Mouse (Mus musculus) brain, embryonic 18.5 days (tissue): ENCODE measurements at regions not wholly inside any gene's neighbourhood (a gene's known extent, or its start where the extent isn't known, plus 50 kb on each side); places are given as distances from the start of the nearest gene placed in this dataset.
"Not testable (repeated sequence)": the region's sequence is repeated elsewhere in the genome, so short reads cannot be mapped to it uniquely, and the experiment has no call there.

Source experiments
- DNase-seq: peaks from one replicate; pipeline ENCODE4 v3.0.0-alpha.2; 2012; ENCODE audit warnings: low read depth, low spot score

GRCm38 (mm10) chr16:77851206-77852065 lies 249.5 kb upstream of the Gm11146 start:
- peak; percentile 68 for DNase-seq

GRCm38 (mm10) chr16:77835767-77836166 lies 233.9 kb upstream of the Gm11146 start:
- peak; percentile 16 for DNase-seq

GRCm38 (mm10) chr16:77827322-77828117 lies 225.6 kb upstream of the Gm11146 start:
- DNase-seq = peak; percentile 45

- no peak for DNase-seq
These were observed 197.8 kb upstream of the Gm11146 start for GRCm38 (mm10) chr16:77799709-77800108.

GRCm38 (mm10) chr16:77796926-77797325 lies 195.0 kb upstream of the Gm11146 start:
- no peak for DNase-seq

- DNase-seq = no peak
These were observed 187.8 kb upstream of the Gm11146 start for GRCm38 (mm10) chr16:77789652-77790051.

- DNase-seq = no peak
These were observed 187.3 kb upstream of the Gm11146 start for GRCm38 (mm10) chr16:77789206-77789605.

- DNase-seq = no peak
These were observed 186.9 kb upstream of the Gm11146 start for GRCm38 (mm10) chr16:77788781-77789150.

- peak; percentile 76 for DNase-seq
These were observed 186.3 kb upstream of the Gm11146 start for GRCm38 (mm10) chr16:77788041-77788780.

- no peak for DNase-seq
These were observed 185.1 kb upstream of the Gm11146 start for GRCm38 (mm10) chr16:77787025-77787424.

- DNase-seq = no peak
These were observed 177.1 kb upstream of the Gm11146 start for GRCm38 (mm10) chr16:77779019-77779418.

- no peak for DNase-seq
These were observed 170.2 kb upstream of the Gm11146 start for GRCm38 (mm10) chr16:77772075-77772474.

GRCm38 (mm10) chr16:77760926-77761347 lies 159.0 kb upstream of the Gm11146 start:
- DNase-seq = no peak

GRCm38 (mm10) chr16:77760479-77760878 lies 158.6 kb upstream of the Gm11146 start:
- DNase-seq = no peak

GRCm38 (mm10) chr16:77759997-77760396 lies 158.1 kb upstream of the Gm11146 start:
- DNase-seq = peak; percentile 45

- no peak for DNase-seq
These were observed 153.0 kb upstream of the Gm11146 start for GRCm38 (mm10) chr16:77754882-77755281.

- no peak for DNase-seq
These were observed 147.6 kb upstream of the Gm11146 start for GRCm38 (mm10) chr16:77749474-77749873.

GRCm38 (mm10) chr16:77743838-77744237 lies 141.9 kb upstream of the Gm11146 start:
- DNase-seq = no peak

GRCm38 (mm10) chr16:77738821-77739220 lies 136.9 kb upstream of the Gm11146 start:
- no peak for DNase-seq

- no peak for DNase-seq
These were observed 117.5 kb upstream of the Gm11146 start for GRCm38 (mm10) chr16:77719377-77719776.

- not testable (repeated sequence) for DNase-seq
These were observed 115.9 kb upstream of the Gm11146 start for GRCm38 (mm10) chr16:77717766-77718165.

- no peak for DNase-seq
These were observed 102.8 kb upstream of the Gm11146 start for GRCm38 (mm10) chr16:77704726-77705125.
